Mouse (Mus musculus) spleen, postnatal 4 days (tissue): ENCODE measurements around the gene Higd2a.
"Not testable (repeated sequence)": the region's sequence is repeated elsewhere in the genome, so short reads cannot be mapped to it uniquely, and the experiment has no call there.

Source experiments
- DNase-seq, 2 experiments: peaks; one replicate each; pipeline ENCODE4 v3.0.0; 2022; ENCODE audit warnings: low spot score in 2 of 2

Higd2a gene

DNA sequence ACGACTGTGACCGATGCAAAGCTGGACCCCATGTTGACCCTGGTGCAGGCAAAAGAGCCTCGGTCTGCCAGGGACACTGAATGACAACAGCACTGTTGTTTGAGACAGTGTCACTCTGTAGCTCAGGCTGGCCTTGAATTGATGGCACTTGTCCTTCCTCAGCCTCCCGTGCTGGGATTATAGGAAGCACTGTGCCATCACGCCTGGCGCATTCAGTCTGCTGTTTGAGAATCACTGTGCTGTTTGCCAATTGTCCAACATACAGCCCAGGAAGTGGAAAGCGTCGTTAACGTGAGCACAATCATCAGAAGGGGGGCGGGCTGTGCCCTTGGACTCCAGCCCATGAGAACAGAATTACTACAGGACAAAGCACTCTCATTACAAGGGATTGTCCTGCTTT, 7.9 kb upstream of the Higd2a start:
- no peak for DNase-seq

DNA sequence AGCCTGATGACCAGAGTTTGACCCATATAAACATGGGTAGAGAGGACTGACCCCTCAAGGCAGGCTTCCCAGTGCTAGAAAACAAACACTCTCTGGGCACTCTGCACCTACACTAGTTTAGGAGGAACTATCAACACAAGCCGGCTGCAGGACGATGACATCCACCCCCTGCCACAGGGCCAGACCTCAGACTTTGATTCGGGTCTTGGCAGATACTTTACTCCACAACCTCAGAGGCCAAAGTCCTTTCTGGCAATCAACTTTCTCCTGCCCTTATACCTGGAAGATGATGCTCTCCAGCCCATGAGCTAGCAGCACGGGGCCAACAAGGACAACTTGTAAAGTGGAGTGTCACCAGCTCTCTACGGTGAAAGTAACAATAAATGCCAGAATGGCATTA, 7.1 kb upstream of the Higd2a start:
- no peak for DNase-seq

DNA sequence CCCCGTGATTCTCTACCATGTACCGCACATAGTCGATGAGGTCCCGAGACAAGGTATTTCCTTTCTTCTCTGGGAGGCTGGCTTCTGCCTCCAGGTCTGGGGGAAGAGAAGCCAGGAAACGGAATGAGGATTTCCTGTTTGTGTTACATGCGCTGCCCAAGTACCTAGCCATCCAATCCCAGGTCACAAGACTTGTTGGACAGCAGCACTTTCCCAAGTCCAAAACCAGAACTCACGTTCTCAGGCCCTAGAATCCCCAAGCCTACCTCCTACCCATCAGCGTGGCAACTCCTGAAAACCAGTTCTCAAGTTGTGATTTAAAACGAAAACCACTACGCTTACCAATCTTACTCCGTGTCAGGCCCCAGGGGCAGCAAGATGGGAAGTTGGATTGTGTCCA, 4.2 kb upstream of the Higd2a start:
- DNase-seq, result no peak

DNA sequence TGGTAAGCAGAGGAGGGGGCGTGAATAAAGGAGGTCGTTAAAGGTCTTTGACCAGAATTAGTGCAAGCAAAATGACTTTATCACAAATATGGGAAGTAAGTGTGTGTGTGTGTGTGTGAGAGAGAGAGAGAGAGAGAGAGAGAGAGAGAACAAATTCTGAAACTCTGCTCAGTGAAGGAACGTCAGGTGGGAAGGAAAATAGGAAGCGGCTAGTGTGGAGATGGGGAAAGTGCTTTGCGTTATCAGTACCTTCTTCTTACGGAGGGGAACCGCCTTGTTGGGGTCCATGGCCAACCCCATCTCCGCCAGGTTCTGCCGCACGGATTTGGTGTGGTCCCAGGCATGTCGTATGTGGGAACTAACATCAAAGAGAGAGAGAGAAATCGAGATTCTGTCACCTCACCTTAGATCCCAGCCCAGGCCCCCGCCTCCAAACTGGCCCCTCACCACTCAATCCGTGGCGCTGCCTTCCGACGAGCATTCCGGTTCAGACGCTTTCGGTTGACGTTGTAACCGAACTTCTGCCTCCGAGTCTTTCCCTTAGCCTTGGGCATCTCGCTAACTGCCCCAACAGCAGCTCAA, 502 bp upstream of the Higd2a start:
- no peak for DNase-seq

DNA sequence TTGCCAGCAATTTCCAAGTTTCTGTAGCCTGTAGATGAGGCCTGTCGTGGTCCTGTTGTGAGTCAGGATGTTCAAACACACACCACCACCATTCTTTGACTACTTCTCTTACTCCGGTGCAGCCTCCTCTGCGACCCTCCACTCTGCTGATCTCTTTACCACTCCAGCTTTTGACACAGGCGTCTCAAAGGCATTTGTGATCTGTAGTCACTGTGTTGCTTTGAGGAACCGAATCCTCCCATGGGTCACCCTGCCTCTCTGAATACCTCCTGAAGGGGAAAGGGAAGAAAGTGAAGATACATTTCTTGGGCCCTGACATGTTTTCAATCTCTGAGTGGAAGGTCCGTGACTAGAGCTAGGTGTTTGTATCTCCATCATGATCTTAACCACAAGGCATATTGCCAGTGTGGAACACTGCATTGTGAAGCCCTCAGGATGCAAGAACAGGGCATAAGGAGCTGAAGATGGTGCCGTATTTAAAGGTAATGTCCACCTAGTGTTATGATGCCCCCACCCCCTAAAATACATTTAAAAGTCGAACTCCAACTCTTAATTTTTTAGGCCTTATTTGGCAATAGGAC, 1.9 kb downstream of the Higd2a start:
- no peak for DNase-seq

DNA sequence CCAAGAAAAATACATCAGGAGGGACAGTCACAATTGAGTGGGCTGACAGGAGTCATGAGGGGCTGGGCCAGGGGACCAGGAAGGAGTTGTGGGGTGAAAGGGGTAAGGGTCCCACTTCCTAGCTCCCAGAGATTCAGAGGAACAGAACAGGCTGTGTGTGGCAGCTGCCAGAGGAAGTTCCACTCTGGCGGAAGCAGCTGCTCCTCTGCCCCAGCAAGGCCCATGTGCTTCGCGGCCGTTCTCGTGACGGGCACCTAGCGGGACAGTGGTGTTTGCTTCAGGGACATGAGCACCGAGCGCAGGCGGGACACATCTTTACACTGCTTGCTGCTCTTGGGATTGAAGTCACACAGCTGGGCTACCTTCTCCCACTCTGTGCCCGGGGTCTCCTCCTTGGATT, 3.6 kb downstream of the Higd2a start:
- no peak for DNase-seq

DNA sequence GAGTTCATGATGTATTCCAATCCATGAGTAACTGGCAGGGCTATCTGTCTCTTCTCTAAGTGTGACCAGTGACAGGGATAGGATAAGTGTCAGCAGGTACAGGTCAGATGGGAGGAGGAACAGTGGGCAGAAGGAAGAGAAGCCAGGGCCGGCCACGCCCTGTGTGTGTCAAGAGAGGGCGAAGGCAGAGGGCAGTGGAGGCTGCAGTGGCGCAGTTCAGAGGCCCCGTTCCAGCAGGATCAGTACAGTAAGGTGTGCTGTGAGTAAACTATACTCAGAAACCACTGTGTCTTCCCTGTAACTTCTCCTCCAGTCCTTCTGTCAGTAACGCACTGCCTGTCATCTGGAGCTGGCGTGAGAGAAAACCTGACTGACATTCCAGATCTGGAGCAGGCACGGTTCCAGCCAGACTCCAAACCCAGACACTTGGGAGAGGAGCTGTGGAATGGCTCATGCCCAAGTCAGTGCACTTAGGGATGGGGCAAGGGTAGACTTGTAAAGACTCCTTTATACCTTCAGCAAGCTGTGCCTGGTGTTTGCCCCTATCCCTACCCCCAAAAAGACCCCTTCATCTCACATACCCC, 6.2 kb downstream of the Higd2a start:
- DNase-seq, result no peak

DNA sequence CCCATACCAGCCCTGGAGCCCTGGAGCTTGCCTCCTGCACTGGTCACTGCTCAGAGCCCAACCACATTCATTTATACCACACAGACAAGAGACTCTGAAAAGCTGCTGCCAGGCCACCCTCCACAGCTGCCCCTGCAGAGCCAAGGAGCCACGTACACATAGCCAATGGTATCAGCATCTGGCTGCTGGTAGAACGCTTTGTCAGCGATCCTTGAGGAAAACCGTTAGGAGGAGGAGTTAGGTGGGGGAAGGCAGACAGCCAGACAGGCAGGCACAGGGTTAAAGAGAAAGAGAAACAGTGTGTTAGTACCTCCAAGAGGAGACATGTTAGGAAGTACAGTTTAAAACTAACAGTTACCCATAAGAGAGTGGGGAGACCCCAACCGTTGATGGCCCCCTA, 6.9 kb downstream of the Higd2a start:
- DNase-seq, result no peak

DNA sequence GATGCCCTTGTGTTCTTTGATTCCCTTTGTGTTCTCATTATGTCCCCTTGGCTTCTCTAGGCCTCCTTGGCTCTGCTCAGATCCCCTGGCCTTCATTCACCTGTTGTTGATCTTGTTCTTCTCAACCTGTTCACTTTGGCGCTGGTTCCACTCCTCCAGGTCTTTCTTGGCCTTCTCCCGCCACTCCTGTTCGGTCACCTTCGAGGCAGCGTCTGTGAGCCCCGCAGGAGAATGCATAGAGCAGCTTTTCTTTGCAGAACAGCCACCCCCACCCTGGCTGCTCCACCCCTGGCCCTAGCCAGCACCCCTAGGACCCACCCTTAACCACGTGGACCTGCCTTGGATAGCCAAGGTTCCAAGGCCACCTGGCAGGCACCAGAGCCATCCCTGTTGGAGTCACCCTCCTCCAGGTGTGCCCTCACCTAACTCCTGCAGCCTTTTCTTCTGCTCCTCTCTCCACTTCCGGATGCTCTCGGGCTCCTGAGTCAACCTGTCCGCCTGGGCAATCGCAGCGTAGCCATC, 8.7 kb downstream of the Higd2a start:
- no peak for DNase-seq

DNA sequence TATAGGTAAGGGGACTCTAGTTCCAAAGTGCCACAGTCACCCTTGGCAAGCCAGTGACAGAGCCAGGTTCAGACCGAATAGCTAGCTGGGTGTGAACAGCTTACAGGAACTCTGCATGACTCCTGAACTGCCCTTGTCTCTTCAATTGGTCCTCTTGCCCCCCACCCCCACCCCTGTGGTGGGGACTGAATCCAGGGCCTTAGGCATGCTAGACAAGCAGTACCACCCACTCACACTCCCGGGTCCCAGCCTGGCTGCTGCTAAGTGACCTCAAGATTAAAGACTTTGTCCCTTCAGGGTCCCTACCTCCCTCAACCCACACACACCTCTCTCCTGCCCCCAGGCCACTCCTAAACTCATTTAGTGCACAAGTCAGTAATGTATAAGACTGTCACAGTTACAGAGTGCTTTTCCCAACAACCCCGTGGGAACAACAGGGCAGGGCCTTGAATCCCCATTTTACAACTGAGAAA, 12.7 kb downstream of the Higd2a start:
- no peak for DNase-seq

DNA sequence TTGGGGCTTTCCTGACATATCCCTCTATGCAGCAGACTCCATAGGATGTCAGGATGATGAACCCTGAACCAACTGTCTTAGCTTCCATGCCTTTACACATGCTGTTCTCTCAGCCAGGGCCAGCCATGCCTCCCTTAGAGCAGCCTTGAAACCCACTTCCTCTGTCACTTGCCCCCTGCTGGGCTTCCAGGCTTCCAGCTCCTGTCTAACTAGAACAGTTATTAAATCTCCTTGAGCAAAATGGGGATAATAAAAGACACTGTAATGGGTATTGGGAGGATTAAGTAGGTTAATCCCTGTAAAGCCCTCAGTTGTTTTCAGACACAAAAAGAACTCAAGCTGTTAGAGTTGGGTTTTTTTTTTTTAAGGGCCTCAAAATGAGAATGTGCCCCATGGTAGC, 13.5 kb downstream of the Higd2a start:
- no peak for DNase-seq

DNA sequence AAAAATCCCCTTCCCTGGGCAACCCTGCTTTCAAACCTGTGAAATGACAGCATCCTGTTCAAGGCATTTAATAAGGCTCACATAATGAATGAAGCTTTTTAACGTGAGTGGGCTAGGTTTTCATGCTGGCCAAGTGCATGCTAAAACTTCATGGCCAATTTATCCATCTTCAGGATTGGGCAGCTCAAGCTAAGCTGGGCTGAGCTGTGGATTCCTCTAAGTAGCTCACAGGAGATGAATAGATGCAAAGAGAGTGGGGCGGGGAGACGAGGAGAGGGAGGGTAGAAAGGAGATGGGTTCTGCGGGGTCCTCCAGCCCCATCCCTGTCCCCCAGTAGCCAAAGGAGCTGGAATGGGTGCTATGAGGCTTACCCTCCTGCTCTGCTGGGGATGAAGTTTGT, 14.2 kb downstream of the Higd2a start:
- no peak for DNase-seq

DNA sequence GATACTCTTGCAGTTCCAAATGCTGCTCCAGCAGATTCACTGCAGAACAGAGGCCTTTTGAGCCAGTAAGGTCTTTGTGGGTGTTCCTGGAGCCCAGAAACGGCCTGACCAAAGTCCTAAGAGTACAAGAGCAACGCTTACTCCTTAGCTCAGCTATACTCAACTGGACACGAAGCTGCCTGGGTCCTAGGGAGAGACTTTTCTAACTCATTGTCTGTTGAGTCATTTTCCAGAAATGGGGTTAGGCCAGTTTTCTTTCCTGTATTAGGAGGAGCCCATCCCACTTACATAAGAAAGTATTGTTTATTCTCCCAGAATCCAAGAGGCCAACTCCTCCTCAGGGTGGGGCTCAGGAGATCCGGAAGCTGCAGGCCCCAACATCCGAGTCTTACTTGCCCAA, 15.4 kb downstream of the Higd2a start:
- no peak for DNase-seq

DNA sequence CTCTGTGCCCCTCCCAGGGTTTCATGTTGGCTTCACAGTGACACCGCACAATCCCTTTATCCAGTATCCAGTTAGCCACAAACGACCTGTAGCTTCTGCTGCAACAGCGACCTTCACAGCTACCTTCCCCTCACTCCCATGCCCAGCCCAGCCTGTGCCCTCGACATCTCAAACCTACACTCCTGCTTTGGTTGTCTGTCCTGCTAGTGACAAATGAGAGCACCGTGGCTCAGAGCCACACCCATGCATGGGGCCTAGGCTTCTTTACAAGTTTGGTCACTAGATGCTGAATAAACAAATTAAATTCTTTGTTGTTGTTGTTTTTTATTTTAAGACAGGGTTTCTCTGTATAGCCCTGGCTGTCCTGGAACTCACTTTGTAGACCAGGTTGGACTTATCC, 17.2 kb downstream of the Higd2a start:
- DNase-seq, result no peak

DNA sequence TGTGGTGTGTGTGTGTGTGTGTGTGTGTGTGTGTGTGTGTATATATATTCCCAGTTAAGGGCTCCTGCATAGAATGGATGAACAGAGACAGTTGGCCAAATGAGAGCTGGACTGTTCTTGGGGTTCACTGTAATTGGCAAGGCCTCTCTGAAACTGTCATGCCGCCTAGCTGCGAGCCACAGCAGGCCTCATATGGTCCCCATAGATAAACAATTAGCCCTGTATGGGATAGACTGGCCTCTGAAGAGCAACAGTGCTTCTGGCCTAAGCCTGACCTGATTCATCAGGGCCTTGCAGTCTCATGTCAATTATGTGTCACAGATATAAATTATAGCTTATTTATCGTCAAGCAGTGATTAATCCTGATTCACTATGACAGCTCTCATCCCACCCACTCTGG, 18.0 kb downstream of the Higd2a start:
- no peak for DNase-seq

DNA sequence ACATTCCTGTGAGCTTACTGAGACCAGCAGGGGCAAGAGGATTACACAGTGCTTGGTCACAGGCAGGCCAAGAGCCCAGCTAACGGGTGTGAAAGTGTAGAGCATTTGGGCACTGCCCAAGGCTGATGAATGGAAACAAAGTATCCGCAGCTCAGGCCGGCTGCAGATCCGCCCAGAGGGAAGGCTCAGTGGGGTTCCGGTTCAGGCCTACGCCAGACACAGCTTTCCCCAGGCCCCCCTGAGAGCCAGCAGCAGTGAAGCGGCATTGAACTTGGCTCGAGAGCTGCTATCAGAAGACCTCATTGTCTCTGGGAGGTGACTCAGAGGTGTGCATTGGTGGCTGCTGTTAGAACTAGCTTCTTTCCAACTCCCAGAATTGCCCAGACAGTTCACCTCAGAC, 18.7 kb downstream of the Higd2a start:
- DNase-seq, result no peak

DNA sequence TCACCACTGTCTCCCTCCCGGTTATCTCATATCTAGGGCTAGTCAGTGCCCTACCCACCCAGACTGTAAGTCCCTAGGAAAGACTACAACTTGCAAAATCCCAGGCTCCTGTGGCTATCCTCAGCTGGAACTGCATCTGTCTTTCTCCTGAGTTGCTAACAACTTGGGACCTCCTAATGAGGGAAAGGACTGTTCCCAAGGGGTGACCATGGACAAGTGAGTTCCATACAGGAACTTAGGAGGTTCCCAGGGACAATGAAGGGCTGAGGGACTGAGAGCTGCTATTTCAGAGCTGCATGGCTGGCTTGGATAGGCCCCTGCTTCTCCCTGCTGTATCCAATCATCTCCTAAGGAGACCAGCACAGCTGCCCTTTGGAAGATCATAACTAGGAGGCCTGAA, 19.3 kb downstream of the Higd2a start:
- DNase-seq, result no peak

DNA sequence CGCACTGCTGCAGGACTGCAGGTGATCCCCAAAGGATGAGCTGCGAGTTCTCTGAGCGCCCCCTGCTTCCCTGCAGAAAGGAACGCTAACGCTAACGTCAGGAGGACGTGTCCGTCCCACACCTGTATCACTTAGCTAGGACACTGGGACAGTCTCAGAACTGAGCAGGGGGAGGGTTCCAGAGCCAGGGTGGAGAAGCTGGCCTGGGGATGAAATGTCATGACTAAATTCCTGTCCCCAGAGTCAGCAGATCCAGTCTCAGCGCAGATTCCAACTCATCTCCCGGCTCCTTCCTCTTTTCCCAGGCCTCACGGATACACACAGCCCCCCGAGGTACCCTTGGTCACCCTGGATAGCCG, 20.6 kb downstream of the Higd2a start:
- DNase-seq, result no peak

DNA sequence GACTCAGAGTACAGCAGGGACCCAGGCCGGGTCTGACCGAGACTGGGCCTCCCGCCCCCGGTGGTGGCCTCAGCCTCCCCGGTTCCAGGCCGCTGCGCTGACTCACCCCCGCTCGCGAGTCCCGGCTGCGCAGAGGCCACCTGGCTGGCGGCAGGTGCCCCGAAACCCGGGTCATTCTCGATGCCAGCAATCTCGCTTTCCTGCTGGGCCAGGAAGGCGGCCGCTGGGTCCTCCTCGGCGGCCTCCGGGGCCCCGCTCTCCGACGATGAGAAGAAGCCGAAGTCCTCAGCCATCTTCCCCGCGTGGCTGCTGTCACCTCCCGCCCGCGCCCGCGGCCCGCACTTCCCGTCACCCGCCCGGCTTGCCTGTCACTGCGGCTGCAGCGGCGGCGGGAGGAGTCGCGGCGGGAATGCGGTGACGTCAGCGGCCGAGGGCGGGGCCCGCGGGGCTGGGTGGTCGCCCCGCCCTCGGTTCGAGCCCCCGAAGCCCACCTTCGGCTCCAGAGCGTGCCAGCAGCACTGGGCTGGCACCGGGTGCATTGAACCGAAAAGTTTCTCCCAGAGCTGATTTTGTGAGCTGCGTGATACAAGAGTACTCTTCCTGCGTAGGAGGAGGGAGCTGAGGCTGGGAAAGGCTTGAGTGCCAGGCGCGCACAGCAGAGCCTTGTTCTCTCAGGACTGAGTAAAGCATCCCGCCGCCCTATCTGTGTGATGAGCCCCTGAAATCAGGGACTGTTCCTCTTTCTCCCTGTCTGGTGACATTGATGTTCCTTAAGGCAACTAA, 21.2 kb downstream of the Higd2a start, which contains the start of gene Cltb:
Gene Cltb, minus strand, starts transcription at position 373 of the 783 bp plus-strand sequence.
- peak; percentile 77 to 88 for DNase-seq

DNA sequence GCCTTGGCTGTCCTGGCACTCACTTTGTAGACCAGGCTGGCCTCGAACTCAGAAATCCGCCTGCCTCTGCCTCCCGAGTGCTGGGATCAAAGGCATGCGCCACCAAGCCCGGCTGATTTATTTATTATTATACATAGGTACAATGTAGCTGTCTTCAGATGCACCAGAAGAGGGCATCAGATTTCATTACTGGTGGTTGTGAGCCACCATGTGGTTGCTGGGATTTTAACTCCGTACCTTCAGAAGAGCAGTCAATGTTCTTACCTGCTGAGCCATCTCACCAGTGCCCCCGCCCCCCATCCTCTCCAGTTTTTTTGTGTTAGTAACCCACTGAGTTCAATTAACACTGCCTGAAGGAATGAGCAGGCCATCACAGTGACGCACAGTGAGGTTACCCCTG, 23.1 kb downstream of the Higd2a start:
- DNase-seq, result not testable (repeated sequence)

DNA sequence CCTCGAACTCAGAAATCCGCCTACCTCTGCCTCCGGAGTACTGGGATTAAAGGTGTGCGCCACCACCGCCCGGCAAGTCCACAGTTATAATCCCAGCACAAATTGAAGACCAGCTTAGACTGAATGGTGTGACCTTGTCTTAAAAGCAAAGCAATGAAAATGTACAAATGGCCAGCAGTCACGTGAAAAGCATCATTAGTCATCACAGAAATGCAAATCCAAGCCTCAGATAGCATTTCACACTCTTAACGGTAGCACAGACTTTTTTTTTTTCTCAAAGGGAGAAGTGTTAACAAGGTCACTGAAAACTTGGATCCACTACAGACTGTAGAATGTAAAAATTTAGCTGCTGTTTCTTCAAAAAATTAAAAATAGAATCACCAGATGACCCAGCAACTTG, 26.3 kb downstream of the Higd2a start:
- no peak for DNase-seq

DNA sequence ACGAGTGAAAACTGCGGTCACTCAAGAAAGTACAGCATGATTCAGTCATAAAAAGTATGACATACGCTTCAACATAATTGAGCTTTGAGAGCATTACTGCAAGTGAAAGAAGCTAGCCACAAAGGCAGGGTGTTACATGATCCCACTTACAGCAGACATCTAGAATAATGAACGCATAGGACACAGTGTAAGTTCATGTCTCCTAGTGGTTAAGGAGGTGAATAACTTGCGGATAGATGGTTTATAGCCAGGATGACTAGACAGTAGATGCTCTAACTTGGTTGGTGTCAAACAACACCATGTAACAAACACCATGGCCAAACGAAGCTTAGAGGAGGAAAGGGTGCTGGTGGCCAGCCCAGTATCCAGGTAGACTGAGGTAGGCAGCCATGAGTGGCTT, 27.0 kb downstream of the Higd2a start:
- DNase-seq, result no peak
